Mouse (Mus musculus) spleen, adult 2 months (tissue): ENCODE results near the gene Snai1. TPM values are rescaled to one million over a fixed set of nuclear protein-coding genes. Genes with fewer than 3 reads are reported as not detected.

ENCODE experiments used
- DNase-seq, 2 experiments: peaks; one replicate each; pipeline versions ENCODE4 v3.0.0 to v3.0.0-alpha.2; 2012 to 2021; ENCODE audit warnings: low spot score in 2 of 2, low read depth in 1 of 2
- H3K27ac ChIP-seq: fragments of 200-500 bp; 2 replicates; pipeline ENCODE4 v1.5.1; 2012; ENCODE audit warnings: low read length, inconsistent platforms; ENCODE audit not compliant: insufficient read depth
- H3K27me3 ChIP-seq: fragments of 200-500 bp; 2 replicates; pipeline ENCODE4 v1.6.1; 2012; ENCODE audit warnings: mild to moderate bottlenecking, moderate library complexity, low read length, inconsistent platforms; ENCODE audit not compliant: control insufficient read depth, insufficient read depth
- H3K36me3 ChIP-seq: fragments of 200-500 bp; 2 replicates; pipeline ENCODE4 v1.6.1; 2012; ENCODE audit warnings: mild to moderate bottlenecking, low read length, inconsistent platforms; ENCODE audit not compliant: control insufficient read depth, insufficient read depth
- H3K4me1 ChIP-seq: fragments of 200-500 bp; 2 replicates; pipeline ENCODE4 v1.6.1; 2011; ENCODE audit warnings: inconsistent platforms; ENCODE audit not compliant: control insufficient read depth, insufficient read depth, insufficient read length
- H3K4me3 ChIP-seq: fragments of 200-500 bp; 2 replicates; pipeline ENCODE4 v1.5.1; 2011; ENCODE audit warnings: mild to moderate bottlenecking, inconsistent platforms; ENCODE audit not compliant: insufficient read depth, insufficient read length; ENCODE audit errors: extremely low read depth
- CTCF ChIP-seq: fragments of 200-500 bp; IDR thresholded peaks from 2 replicates; pipeline ENCODE4 v1.5.1; 2011; ENCODE audit warnings: mild to moderate bottlenecking, inconsistent platforms; ENCODE audit not compliant: insufficient read depth, insufficient read length, insufficient replicate concordance; ENCODE audit errors: extremely low read depth
- POLR2A ChIP-seq: fragments of 200-500 bp; IDR thresholded peaks from 2 replicates; pipeline ENCODE4 v1.6.1; 2011; ENCODE audit warnings: low read depth, low read length, inconsistent platforms
- WGBS: fragments of 180-500 bp; shearing (Covaris S2); methylation state at CpG from one replicate; pipeline ENCODE4 v1.1.7; 2018; 5-methylcytosine and 5-hydroxymethylcytosine counted together
- polyA plus RNA-seq: library from polyadenylated mRNA; depleted of rRNA; stranded (reverse); fragments of >200 nt; gene quantifications from 2 replicates; pipeline ENCODE4 v1.2.3, GENCODE M21; 2012

The Snai1 gene
- polyA plus RNA-seq, 1 experiment = 21.0 TPM

GRCm38 (mm10) chr2:167519606-167520252 lies 18.3 kb upstream of the Snai1 start:
- Histone ChIP-seq H3K36me3 (peaks cover 35% of the 10 kb centered on the region), H3K27me3 (no peaks in the 10 kb centered on the region), H3K4me3 (no peak overlapping the region), H3K27ac (no peak overlapping the region), H3K4me1 (no peaks in the 10 kb centered on the region)
- DNase-seq = no peak
- 83% methylated on average over 5 of the region's 5 CpGs for WGBS
- TF ChIP-seq POLR2A (no peak), CTCF (no peak)

DNA sequence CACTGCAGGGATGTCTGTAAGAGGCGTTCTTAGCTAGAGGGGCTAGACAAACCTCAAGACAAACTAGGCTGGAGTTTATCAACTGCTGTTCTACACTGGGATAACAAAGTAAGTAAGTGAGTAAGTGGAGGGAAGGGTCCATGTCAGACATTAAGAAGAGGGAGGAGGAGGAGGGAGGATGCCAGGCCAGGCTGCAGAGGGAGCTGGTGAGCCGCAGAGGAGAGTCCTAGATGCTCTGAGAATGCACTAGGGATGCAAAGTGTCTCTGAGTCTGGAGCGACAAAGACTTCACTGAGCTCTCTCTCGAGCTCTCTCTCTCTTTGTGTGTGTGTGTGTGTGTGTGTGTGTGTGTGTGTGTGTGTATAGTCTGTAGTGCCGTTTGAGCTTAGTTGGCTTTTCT lies 9.7 kb upstream of the Snai1 start:
- no peaks in the 10 kb centered on the region for H3K4me1 ChIP-seq

GRCm38 (mm10) chr2:167529935-167530513 lies 8.0 kb upstream of the Snai1 start:
- no peaks in the 10 kb centered on the region for H3K27me3 ChIP-seq
- TF ChIP-seq POLR2A = no peak
- no peak for TF ChIP-seq CTCF
- 86% methylated on average over 5 of the region's 5 CpGs for WGBS
- H3K4me3 ChIP-seq = no peak overlapping the region
- H3K4me1 ChIP-seq = no peaks in the 10 kb centered on the region
- H3K27ac ChIP-seq = no peak overlapping the region
- H3K36me3 ChIP-seq = no peaks in the 10 kb centered on the region
- no peak for DNase-seq

More for the DNA sequence above, 9.7 kb upstream of the Snai1 start:
- H3K36me3 ChIP-seq = no peaks in the 10 kb centered on the region
- TF ChIP-seq POLR2A (no peak), CTCF (peak; percentile 38; the same call in 1 of the 2 replicates)
- peak in 1 of 2 experiments; percentile 39 for DNase-seq
- no peak overlapping the region for H3K4me3 ChIP-seq
- H3K27me3 ChIP-seq = no peaks in the 10 kb centered on the region
- H3K27ac ChIP-seq = no peak overlapping the region
- 29% methylated on average over 5 of the region's 5 CpGs for WGBS

DNA sequence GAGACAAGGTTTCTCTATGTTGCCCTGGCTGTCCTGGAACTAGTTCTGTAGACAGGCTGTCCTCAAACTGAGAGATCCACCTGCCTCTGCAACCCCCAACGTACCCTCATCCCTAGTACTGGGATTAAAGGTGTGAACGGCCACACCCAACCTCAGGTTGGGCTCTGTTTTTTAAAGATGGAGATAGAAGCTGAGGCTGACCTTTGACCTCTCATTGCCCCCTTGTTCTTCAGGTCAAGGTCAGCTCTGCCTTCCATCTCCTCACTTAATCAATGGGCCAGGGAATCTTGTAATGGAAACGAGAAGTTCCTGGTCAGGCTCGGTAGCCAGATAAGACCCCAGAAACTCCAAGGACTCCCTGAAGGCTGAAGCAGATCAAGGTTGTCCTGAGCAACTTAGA lies 7.5 kb upstream of the Snai1 start:
- Histone ChIP-seq H3K36me3 (no peaks in the 10 kb centered on the region), H3K27me3 (no peaks in the 10 kb centered on the region), H3K27ac (no peak overlapping the region), H3K4me1 (no peaks in the 10 kb centered on the region), H3K4me3 (no peak overlapping the region)
- 90% methylated on average over 4 of the region's 4 CpGs for WGBS
- DNase-seq = no peak
- TF ChIP-seq POLR2A (no peak), CTCF (no peak)

DNA sequence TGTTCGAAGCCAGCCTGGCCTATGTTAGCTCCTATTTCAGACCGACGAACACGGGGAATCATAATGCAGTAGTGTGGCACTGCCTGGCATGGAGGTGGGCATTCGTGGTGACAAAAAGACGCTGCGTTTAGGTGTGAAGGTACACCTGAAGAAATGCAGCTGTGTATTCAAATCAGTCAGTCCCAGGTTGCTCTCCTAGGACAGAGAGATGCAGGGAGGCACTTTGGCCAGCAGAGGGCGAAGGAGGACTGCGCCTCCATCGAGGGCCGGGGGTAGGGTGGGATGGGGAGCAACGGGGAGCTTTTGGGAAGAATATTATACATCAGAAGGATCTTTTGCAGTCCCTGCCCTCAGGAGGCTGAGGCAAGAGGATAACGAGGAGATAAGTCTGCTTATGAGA lies 5.9 kb upstream of the Snai1 start:
- no peaks in the 10 kb centered on the region for H3K27me3 ChIP-seq
- no peak overlapping the region for H3K4me3 ChIP-seq
- WGBS = 23% methylated on average over 13 of the region's 13 CpGs
- no peak overlapping the region for H3K27ac ChIP-seq
- peak in 1 of 2 experiments; percentile 49 for DNase-seq
- peaks cover 3% of the 10 kb centered on the region; the same call in 1 of the 2 replicates for H3K4me1 ChIP-seq
- TF ChIP-seq CTCF = peak; percentile 85
- no peak for TF ChIP-seq POLR2A
- no peaks in the 10 kb centered on the region for H3K36me3 ChIP-seq

- TF ChIP-seq POLR2A (no peak), CTCF (no peak)
- no peaks in the 10 kb centered on the region for H3K36me3 ChIP-seq
- no peaks in the 10 kb centered on the region for H3K27me3 ChIP-seq
- no peak overlapping the region for H3K4me3 ChIP-seq
- no peak overlapping the region for H3K27ac ChIP-seq
- DNase-seq = no peak
- peaks cover 6% of the 10 kb centered on the region for H3K4me1 ChIP-seq
Observed at GRCm38 (mm10) chr2:167533880-167534279, 4.1 kb upstream of the Snai1 start.

GRCm38 (mm10) chr2:167536320-167536945 lies 1.6 kb upstream of the Snai1 start:
- Histone ChIP-seq H3K4me1 (peaks cover 6% of the 10 kb centered on the region), H3K27ac (no peak overlapping the region), H3K27me3 (no peaks in the 10 kb centered on the region), H3K4me3 (no peak overlapping the region), H3K36me3 (no peaks in the 10 kb centered on the region)
- TF ChIP-seq CTCF = no peak
- no peak for TF ChIP-seq POLR2A
- no peak for DNase-seq
- 64% methylated on average over 10 of the region's 10 CpGs for WGBS
